Mouse (Mus musculus) liver, embryonic 16.5 days (tissue): ENCODE results near the gene Zfp663. TPM values are rescaled to one million over a fixed set of nuclear protein-coding genes. Genes with fewer than 3 reads are reported as not detected.

Experiments used
- ATAC-seq: fragments of 200-750 bp; cut with Nextera tagmentation; 2 replicates; pipeline ENCODE4 v1.8.0; 2017; ENCODE audit warnings: low read depth, mild to moderate bottlenecking, moderate number of reproducible peaks, moderate library complexity
- H3K27ac ChIP-seq: fragments of 300-500 bp; sonication (generic); 2 replicates; pipeline ENCODE4 v1.5.1; 2014; ENCODE audit warnings: mild to moderate bottlenecking, low read length
- H3K27me3 ChIP-seq: fragments of 300-500 bp; sonication (generic); 2 replicates; pipeline ENCODE4 v1.6.1; 2014; ENCODE audit warnings: low read depth, low read length, mixed read lengths; ENCODE audit not compliant: control insufficient read depth, insufficient read depth
- H3K36me3 ChIP-seq: fragments of 300-500 bp; sonication (generic); 2 replicates; pipeline ENCODE4 v1.6.1; 2014; ENCODE audit warnings: mild to moderate bottlenecking; ENCODE audit not compliant: control insufficient read depth, insufficient read depth
- H3K4me1 ChIP-seq: fragments of 300-500 bp; sonication (generic); 2 replicates; pipeline ENCODE4 v1.6.1; 2014; ENCODE audit warnings: low read depth, low read length, mixed read lengths; ENCODE audit not compliant: control insufficient read depth
- H3K4me2 ChIP-seq: fragments of 300-500 bp; sonication (generic); 2 replicates; pipeline ENCODE4 v1.6.1; 2014; ENCODE audit warnings: low read depth, low read length, mixed read lengths
- H3K4me3 ChIP-seq: fragments of 300-500 bp; sonication (generic); 2 replicates; pipeline ENCODE4 v1.5.1; 2014; ENCODE audit warnings: low read depth, mild to moderate bottlenecking, low read length
- H3K9ac ChIP-seq: fragments of 300-500 bp; sonication (generic); 2 replicates; pipeline ENCODE4 v1.6.1; 2014; ENCODE audit warnings: low read depth, low read length
- H3K9me3 ChIP-seq: fragments of 300-500 bp; sonication (generic); replicated peaks from 2 replicates; pipeline ENCODE4 v1.6.1; 2016; ENCODE audit warnings: low read length; ENCODE audit not compliant: control insufficient read depth
- WGBS: fragments of 180-500 bp; shearing (Covaris S2); extraction: QIAGEN DNeasy Blood & Tissue Kit; methylation state at CpG from one replicate; pipeline ENCODE4 v1.1.7; 2014; ENCODE audit not compliant: insufficient replicate concordance; 5-methylcytosine and 5-hydroxymethylcytosine counted together
- polyA plus RNA-seq: library from polyadenylated mRNA; unstranded; fragments of >200 nt; fragmentation: Nextera tagmentation; extraction: Ambion mirVana; gene quantifications from 2 replicates; pipeline ENCODE4 v1.2.1, GENCODE M21; 2015

Zfp663 gene
- polyA plus RNA-seq, 1 experiment from 2014 or later: not detected

DNA sequence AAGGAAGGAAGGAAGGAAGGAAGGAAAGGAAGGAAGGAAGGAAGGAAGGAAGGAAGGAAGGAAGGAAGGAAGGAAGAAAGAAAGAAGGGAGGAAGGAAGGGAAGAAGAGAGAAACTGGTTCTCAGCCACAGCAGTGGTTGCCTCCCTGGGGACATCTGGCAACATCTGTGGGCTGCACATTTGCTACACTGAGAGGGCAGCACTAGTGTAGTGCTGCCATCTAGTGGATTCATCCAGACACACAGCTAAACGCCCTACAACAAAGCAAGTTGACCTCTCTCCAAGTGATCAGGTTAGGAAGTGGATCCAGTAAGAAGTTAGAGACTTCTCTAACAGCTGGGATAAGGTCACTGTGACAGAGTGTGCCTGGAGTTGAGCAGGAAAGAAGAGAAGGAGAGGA is 7.7 kb downstream of the Zfp663 start:
- no peaks in the 10 kb centered on the region for H3K4me1 ChIP-seq
- no peak overlapping the region for H3K9ac ChIP-seq
- no peak overlapping the region for H3K27ac ChIP-seq
- no peaks in the 10 kb centered on the region for H3K36me3 ChIP-seq
- 0% methylated on average over 1 of the region's 1 CpGs for WGBS
- no peak overlapping the region for H3K4me2 ChIP-seq
- H3K27me3 ChIP-seq: no peaks in the 10 kb centered on the region
- no peaks in the 10 kb centered on the region for H3K9me3 ChIP-seq
- no peak overlapping the region for H3K4me3 ChIP-seq
- ATAC-seq: 0 out of 2 replicates have a peak, but pooled peaks have one; percentile 32

DNA sequence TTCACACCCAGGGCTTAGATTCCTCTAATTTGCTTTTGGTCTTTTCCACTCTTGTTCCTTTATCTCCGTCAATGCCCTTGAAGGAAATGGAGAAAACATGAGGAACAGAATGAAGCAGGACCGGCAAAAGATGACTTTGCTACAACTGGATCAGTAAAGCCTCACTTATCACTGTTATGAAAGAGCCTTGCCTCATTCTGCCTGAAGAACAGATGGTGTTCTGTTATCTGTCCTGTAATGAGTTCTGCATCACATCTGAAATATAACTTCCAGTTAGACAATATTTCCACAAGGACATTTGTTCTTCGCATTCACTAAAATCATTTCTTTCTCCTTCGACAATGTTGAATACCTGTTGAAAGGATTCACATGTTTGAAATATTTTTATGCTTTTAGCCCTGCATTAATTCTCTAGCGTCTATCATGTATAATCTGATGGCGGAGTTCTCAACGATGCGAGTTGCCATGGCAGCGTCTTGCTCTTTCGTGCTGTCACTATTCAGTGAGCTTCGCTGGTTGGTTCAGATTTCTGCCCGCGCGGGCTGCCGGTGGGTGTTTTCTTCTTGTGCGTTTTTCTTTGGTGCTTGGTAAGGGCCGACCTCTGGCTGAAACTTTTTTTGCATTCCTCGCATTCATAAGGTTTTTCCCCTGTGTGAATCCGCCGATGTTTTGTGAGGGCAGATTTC is 16.6 kb downstream of the Zfp663 start:
- Histone ChIP-seq H3K27me3 (no peaks in the 10 kb centered on the region), H3K36me3 (no peaks in the 10 kb centered on the region), H3K4me2 (no peak overlapping the region), H3K4me1 (no peaks in the 10 kb centered on the region), H3K9ac (no peak overlapping the region), H3K4me3 (no peak overlapping the region), H3K27ac (no peak overlapping the region), H3K9me3 (peaks cover 2% of the 10 kb centered on the region; the same call in 1 of the 2 replicates)
- ATAC-seq: no peak
- 80% methylated on average over 20 of the region's 20 CpGs for WGBS

DNA sequence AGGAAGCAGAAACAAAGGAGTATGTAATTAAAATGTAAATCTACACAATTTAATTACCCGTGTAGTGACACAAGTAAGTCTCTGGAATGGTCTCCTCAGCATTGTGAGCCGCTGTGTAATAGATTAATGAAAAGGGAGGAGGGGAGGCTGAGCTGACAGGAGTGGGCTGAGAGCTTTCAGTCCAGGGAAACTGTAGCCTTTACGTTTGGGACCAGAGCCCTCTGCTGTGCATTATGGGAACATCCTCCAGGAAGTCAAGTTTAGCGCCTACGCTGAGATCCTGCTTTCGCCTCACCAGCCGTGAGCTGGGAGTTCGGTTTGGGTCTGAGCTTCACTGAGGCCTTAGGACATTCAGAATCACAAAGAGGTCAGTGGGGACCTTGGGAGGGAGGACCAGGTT is 19.1 kb downstream of the Zfp663 start:
- Histone ChIP-seq H3K4me3 (no peak overlapping the region), H3K4me1 (no peaks in the 10 kb centered on the region), H3K4me2 (no peak overlapping the region), H3K9ac (no peak overlapping the region), H3K27me3 (no peaks in the 10 kb centered on the region), H3K9me3 (peaks cover 2% of the 10 kb centered on the region; the same call in 1 of the 2 replicates), H3K27ac (no peak overlapping the region), H3K36me3 (no peaks in the 10 kb centered on the region)
- 25% methylated on average over 8 of the region's 8 CpGs for WGBS
- no peak for ATAC-seq

DNA sequence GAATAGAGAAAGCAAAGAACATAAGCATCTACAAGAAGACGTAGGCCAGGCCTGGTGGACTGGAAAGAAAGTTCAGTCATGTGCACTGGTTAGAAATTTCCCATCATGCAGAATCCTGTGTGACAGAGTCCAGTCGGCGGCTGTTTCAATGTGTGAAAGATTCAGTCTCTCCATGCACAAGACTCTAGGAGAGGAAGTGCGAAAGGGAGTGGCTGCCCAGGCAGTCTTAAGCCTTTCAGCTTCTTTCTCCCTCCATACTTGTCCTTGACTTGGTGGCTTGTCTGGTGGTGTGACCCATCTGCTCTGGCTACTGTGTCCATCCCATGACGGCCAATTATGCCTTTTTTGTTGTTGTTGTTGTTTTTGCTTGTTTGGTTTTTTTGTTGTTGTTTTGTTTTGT is 22.3 kb downstream of the Zfp663 start:
- H3K4me3 ChIP-seq: no peak overlapping the region
- H3K9ac ChIP-seq: no peak overlapping the region
- no peaks in the 10 kb centered on the region for H3K4me1 ChIP-seq
- H3K9me3 ChIP-seq: no peaks in the 10 kb centered on the region
- 79% methylated on average over 5 of the region's 5 CpGs for WGBS
- no peak for ATAC-seq
- H3K36me3 ChIP-seq: no peaks in the 10 kb centered on the region
- H3K27ac ChIP-seq: no peak overlapping the region
- no peaks in the 10 kb centered on the region for H3K27me3 ChIP-seq
- no peak overlapping the region for H3K4me2 ChIP-seq

DNA sequence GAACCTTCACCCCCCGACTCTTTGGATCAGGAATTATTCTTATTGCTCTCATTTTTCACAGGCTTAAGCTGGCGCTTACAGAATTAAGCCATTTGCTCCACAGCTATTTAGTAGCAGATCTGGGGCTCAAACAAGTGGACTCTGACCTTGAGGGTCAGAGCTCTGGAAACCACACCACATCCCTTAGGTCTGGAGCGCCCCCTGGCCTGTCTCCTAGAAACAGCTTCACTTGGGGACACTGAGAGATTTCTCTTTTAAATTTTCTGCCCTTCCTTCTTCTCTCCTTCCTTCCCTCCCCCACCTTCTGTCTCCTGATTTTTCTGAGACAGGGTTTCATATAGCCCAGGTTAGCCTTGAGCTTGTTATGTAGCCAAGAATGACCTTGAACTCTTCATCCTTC is 31.3 kb downstream of the Zfp663 start:
- H3K27ac ChIP-seq: no peak overlapping the region
- H3K9ac ChIP-seq: no peak overlapping the region
- no peaks in the 10 kb centered on the region for H3K9me3 ChIP-seq
- H3K4me2 ChIP-seq: no peak overlapping the region
- no peaks in the 10 kb centered on the region for H3K36me3 ChIP-seq
- no peak overlapping the region for H3K4me3 ChIP-seq
- H3K4me1 ChIP-seq: no peaks in the 10 kb centered on the region; the same call in 1 of the 2 replicates
- 22% methylated on average over 3 of the region's 3 CpGs for WGBS
- no peaks in the 10 kb centered on the region for H3K27me3 ChIP-seq
- 0 out of 2 replicates have a peak, but pooled peaks have one; percentile 30 for ATAC-seq

DNA sequence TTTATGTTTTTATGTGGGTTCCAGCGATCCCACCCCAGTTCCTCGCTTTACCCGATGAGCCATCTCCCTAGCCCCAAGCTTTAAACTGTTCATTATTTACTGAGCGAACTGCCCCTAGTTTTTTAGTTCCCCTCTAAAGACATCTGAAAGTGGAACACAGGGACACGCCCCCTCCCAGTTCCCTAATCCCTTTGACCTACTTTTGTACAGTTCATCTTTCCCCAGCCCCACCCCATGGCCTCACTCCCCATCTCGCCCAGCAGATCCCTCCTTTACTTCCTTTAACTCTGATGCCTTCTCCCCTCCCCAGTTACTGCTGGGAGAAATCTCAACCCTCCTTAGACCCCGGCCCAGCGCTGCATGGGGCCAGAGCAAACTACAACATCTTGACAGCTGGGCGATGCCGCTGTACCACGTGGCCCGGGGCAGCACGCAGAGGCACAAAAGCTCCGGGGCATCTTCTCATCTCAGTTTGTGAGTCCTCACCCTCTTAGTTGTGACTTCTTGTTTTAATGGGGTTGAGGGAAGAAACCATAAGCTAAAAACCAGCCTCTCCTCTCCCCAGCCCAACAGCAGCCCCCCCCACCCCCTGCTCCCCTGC is 35.8 kb downstream of the Zfp663 start:
- no peak for ATAC-seq
- no peak overlapping the region for H3K4me3 ChIP-seq
- H3K4me1 ChIP-seq: peaks cover 11% of the 10 kb centered on the region
- H3K9ac ChIP-seq: no peak overlapping the region
- H3K9me3 ChIP-seq: no peaks in the 10 kb centered on the region
- H3K27me3 ChIP-seq: no peaks in the 10 kb centered on the region
- 33% methylated on average over 14 of the region's 14 CpGs for WGBS
- no peaks in the 10 kb centered on the region for H3K36me3 ChIP-seq
- no peak overlapping the region for H3K4me2 ChIP-seq
- 0 out of 2 replicates have a peak overlapping the region, but pooled peaks have one; percentile 3 for H3K27ac ChIP-seq

DNA sequence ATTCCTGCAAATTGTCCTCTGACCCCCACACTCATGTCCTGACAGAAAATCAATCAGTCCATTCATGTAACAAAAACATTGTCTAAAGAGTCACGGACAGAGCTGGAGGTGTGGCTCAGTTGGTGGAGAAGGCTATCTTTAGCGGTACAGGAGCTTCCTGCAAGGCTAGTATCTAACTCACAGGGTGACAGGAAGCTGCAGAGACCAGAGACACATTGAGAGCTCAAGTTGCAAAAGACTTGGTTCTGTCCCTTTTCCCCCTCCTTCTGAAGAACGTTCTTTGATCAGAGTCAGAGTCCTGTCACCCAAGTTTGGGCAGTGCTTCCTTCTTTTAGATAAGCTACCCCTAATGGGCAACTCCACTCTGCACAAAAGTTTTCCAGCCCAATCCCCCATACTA is 38.8 kb downstream of the Zfp663 start:
- 3% methylated on average over 3 of the region's 3 CpGs for WGBS
- ATAC-seq: no peak
- Histone ChIP-seq H3K4me2 (no peak overlapping the region), H3K4me3 (no peak overlapping the region), H3K27me3 (no peaks in the 10 kb centered on the region), H3K9ac (no peak overlapping the region), H3K36me3 (no peaks in the 10 kb centered on the region), H3K27ac (no peak overlapping the region), H3K9me3 (no peaks in the 10 kb centered on the region), H3K4me1 (peaks cover 27% of the 10 kb centered on the region)

DNA sequence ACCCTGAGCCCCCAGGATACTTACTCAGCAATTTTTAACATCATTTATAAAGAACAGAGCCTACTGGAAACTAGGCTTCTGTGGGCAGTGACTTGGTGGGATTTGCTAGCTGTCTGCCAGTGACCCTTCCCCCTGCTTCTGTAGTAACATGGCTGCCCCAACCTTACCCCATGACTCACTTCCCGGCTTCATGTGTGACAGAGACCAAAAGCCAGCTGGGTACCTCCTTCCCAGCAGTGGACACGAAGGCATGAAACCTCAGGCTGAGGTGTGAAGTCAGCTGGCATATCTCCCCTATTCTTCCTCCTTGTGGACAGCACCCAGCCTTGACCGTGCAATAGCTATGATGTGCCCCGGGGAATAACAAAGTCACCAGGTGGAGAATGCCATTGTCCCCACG is 39.8 kb downstream of the Zfp663 start:
- Histone ChIP-seq H3K4me3 (no peak overlapping the region), H3K27me3 (no peaks in the 10 kb centered on the region), H3K4me2 (no peak overlapping the region), H3K36me3 (no peaks in the 10 kb centered on the region), H3K9ac (no peak overlapping the region), H3K4me1 (peaks cover 33% of the 10 kb centered on the region), H3K27ac (no peak overlapping the region), H3K9me3 (no peaks in the 10 kb centered on the region)
- ATAC-seq: no peak
- WGBS: 50% methylated on average over 5 of the region's 5 CpGs

DNA sequence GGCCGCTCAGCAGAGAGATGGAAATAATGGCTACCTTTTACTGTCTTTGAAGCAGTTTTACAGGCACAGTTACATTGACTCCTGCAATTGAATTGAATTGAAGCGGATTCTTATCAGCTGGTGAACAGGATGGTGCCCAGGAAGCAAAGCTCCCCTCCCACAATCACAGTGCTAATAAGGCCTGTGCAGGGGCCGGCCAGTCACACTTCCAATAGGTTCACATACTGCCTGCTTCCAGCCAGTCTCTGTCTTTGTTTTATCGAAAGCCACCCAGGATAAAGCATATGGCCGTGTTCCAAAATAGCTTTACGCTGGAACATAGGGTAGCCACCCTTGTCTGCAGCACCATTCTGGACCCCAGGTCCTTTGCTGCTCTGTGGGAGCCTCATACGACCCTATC is 41.1 kb downstream of the Zfp663 start:
- H3K4me2 ChIP-seq: peak overlapping the region; percentile 82
- H3K4me1 ChIP-seq: peaks cover 34% of the 10 kb centered on the region
- peak overlapping the region; percentile 60; the same call in 1 of the 2 replicates for H3K9ac ChIP-seq
- no peak for ATAC-seq
- H3K36me3 ChIP-seq: no peaks in the 10 kb centered on the region
- WGBS: 40% methylated on average over 7 of the region's 7 CpGs
- H3K9me3 ChIP-seq: no peaks in the 10 kb centered on the region
- H3K4me3 ChIP-seq: peak overlapping the region; percentile 87
- H3K27ac ChIP-seq: no peak overlapping the region
- H3K27me3 ChIP-seq: no peaks in the 10 kb centered on the region
